Mouse (Mus musculus): ENCODE measurements around the gene Xrcc3.

DNA sequence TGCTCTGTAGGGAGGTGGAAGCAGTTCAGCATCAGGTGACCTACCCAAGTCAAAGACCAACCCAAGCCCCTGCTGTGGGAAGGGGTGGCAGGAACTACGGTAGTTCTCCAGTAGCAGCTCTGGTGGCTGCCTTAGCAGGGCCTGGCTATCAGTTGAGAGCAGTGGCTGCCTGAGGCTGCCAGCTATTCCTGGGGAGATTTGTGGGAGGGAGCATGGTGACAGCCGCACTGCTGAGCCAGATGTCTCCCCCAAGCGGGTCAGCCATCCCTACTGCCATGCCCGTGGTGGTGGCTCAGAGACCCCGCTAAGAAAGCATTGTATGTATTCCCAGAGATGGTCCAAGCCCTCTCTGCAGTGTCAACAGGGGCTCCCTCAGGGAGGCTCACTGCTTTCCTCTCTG is 19.0 kb upstream of the Xrcc3 start:
- TF ChIP-seq CTCF (IDR thresholded peaks at IDR 0.05; ENCODE audit: extremely low read depth, insufficient read length, insufficient replicate concordance, low read depth, low read length) (no peak), POLR2A (IDR thresholded peaks at IDR 0.05; ENCODE audit: low read depth, low read length) (no peak)

Data from small intestine, adult 2 months (tissue).